Mouse (Mus musculus) CH12.LX (cell line): ENCODE results near the gene Syp.

Source experiments
- CHD2 ChIP-seq: IDR thresholded peaks from 2 replicates; pipeline ENCODE4 v1.6.1; 2011; ENCODE audit warnings: low read length, improper control_type of control experiment
- CTCF ChIP-seq, 2 experiments: IDR thresholded peaks in 1 of 2; conservative IDR thresholded peaks in 1 of 2; 2 replicates each; pipeline ENCODE4 v1.5.1; 2011 to 2012; ENCODE audit warnings: low read depth in 2 of 2, low read length in 2 of 2, improper control_type of control experiment in 1 of 2, inconsistent platforms in 1 of 2, mild to moderate bottlenecking in 1 of 2, moderate library complexity in 1 of 2
- EP300 ChIP-seq: IDR thresholded peaks from 2 replicates; pipeline ENCODE4 v1.6.1; 2011; ENCODE audit warnings: low read length, improper control_type of control experiment
- HCFC1 ChIP-seq: IDR thresholded peaks from 2 replicates; pipeline ENCODE4 v1.6.1; 2012; ENCODE audit warnings: low read depth, mild to moderate bottlenecking, inconsistent platforms, low read length, improper control_type of control experiment
- JUND ChIP-seq: conservative IDR thresholded peaks from 2 replicates; pipeline ENCODE4 v1.6.1; 2011; ENCODE audit warnings: low read depth, low read length, improper control_type of control experiment
- MAX ChIP-seq: IDR thresholded peaks from 2 replicates; pipeline ENCODE4 v1.6.1; 2011; ENCODE audit warnings: low read length, improper control_type of control experiment
- MAZ ChIP-seq: IDR thresholded peaks from 2 replicates; pipeline ENCODE4 v1.6.1; 2012; ENCODE audit warnings: low read depth, mild to moderate bottlenecking, inconsistent platforms, low read length, improper control_type of control experiment, moderate library complexity
- NRF1 ChIP-seq: IDR thresholded peaks from 2 replicates; pipeline ENCODE4 v1.6.1; 2014; ENCODE audit warnings: low read depth, mild to moderate bottlenecking, inconsistent platforms, low read length, improper control_type of control experiment, moderate library complexity
- POLR2A ChIP-seq: IDR thresholded peaks from 2 replicates; pipeline ENCODE4 v1.6.1; 2011; ENCODE audit warnings: low read depth, mild to moderate bottlenecking, improper control_type of control experiment, low read length
- POLR2AphosphoS2 ChIP-seq: IDR thresholded peaks from 2 replicates; pipeline ENCODE4 v1.6.1; 2011; ENCODE audit warnings: low read depth, low read length, improper control_type of control experiment
- RAD21 ChIP-seq: IDR thresholded peaks from 2 replicates; pipeline ENCODE4 v1.6.1; 2011; ENCODE audit warnings: low read depth, mild to moderate bottlenecking, low read length, improper control_type of control experiment, moderate library complexity
- ZMIZ1 ChIP-seq: IDR thresholded peaks from 2 replicates; pipeline ENCODE4 v1.6.1; 2012; ENCODE audit warnings: low read depth, mild to moderate bottlenecking, inconsistent platforms, low read length, improper control_type of control experiment

DNA sequence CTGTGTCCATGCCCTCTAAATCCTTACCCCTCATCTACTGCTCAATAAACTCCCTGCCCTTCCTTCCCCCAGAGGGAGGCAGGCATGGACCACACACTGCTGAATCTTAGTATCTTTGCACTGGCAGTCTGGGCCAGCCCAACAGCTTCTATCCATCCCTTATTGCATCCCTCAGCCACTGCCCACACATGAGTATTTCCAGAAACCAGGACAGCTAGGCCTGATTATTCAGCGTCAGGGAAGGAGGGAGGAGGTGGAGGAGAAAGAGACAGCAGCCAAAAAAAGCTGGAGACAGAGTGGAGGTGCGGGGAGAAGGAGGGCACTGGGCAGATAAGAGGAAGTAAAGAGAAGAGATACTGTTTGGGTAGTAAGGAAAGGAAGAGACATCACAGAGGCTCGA lies 3.2 kb upstream of the Syp start:
- no peak for TF ChIP-seq MAZ
- TF ChIP-seq POLR2A = no peak
- TF ChIP-seq CTCF (conservative IDR thresholded peaks at IDR 0.05 in 1 of 2, IDR thresholded peaks at IDR 0.05 in 1 of 2; ENCODE audit: low read depth in 2 of 2, low read length in 2 of 2) = no peak
- no peak for TF ChIP-seq JUND
- TF ChIP-seq HCFC1 = no peak
- TF ChIP-seq CHD2 = no peak
- no peak for TF ChIP-seq POLR2AphosphoS2
- no peak for TF ChIP-seq RAD21
- no peak for TF ChIP-seq MAX
- no peak for TF ChIP-seq EP300
- TF ChIP-seq ZMIZ1 = no peak
- TF ChIP-seq NRF1 = no peak
